ENCODE assay signal across 9 mouse cellular contexts in the genomic region with DNA sequence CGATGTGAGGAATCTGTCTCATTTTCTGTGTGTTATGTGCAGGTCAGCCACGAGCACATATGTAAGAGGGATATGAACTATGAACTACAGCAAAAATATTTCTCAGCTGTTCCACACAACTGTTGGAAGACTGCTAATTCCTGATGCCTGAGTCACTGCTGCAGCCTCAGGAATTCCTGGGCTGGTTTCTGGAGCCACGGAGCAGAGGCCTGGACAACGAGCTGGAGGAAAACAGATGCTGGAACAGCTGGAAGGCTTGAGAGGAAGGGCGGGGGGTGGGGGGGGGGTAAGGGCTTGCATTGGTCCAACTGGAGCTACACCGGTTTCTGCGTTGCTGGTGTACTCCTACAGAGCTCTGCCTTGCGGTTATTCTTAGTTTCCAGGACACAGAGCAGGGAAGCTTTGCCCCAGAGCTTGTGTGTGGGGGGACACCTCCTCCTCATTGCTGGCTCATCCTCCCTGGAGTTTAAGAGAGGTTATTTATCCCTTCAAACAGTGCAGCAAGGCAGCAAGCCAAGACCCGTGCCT. TPM values are rescaled to one million over a fixed set of nuclear protein-coding genes. Genes with fewer than 3 reads are reported as not detected.
DNase-seq lines count a peak whose midpoint lies in the region; ATAC-seq and TF ChIP-seq lines count a peak whose summit lies in the region.
"Had no signal": no experiment of that assay in that cellular context is flagged by ENCODE, and none has a peak within 500 bp of the region (broad histone marks: within the 10 kb centered on the region; RNA-seq: fewer than 3 reads in every experiment).

No protein-coding gene starts in this region.

- no peak for TF ChIP-seq CTCF in lung, adult 2 months (IDR thresholded peaks at IDR 0.05; ENCODE audit: insufficient read depth, low read length)

- H3K9me3 ChIP-seq in embryonic facial prominence, embryonic 14.5 days (ENCODE audit: control insufficient read depth, low read length), result no peaks in the 10 kb centered on the region
- H3K9me3 ChIP-seq in limb, embryonic 14.5 days (ENCODE audit: control insufficient read depth, low read length), result no peaks in the 10 kb centered on the region
- H3K9me3 ChIP-seq: hindbrain, embryonic 15.5 days had no signal

- peak; percentile 92 for ATAC-seq in embryonic facial prominence, embryonic 14.5 days (ENCODE audit: low read depth)
- peak; percentile 96 for ATAC-seq in limb, embryonic 14.5 days (ENCODE audit: low FRiP score, low read depth)

- peak overlapping the region; percentile 71 for H3K27ac ChIP-seq in embryonic facial prominence, embryonic 14.5 days (replicated peaks; ENCODE audit: low read depth, low read length)
- H3K27ac ChIP-seq in limb, embryonic 14.5 days (replicated peaks; ENCODE audit: low read depth, low read length), result peak overlapping the region; percentile 74
- H3K27ac ChIP-seq: hindbrain, embryonic 15.5 days had no signal

- WGBS in lung, adult 2 months, result 29% methylated on average over 9 of the region's 9 CpGs
- 10% methylated on average over 8 of the region's 9 CpGs for WGBS in embryonic facial prominence, embryonic 14.5 days
- WGBS in limb, embryonic 14.5 days, result 8% methylated on average over 9 of the region's 9 CpGs

- no peak for TF ChIP-seq POLR2A in lung, adult 2 months (IDR thresholded peaks at IDR 0.05; ENCODE audit: borderline replicate concordance, extremely low read depth, low read depth, low read length)
- TF ChIP-seq POLR2A in limb, embryonic 14.5 days (IDR thresholded peaks at IDR 0.05; ENCODE audit: borderline replicate concordance, extremely low read depth, insufficient read depth, insufficient read length), result 0 out of 2 replicates have a peak, but pooled peaks have one; percentile 12

- H3K4me2 ChIP-seq in embryonic facial prominence, embryonic 14.5 days (ENCODE audit: low read depth, low read length), result peak overlapping the region; percentile 18; the same call in 1 of the 2 replicates
- H3K4me2 ChIP-seq in limb, embryonic 14.5 days (replicated peaks; ENCODE audit: low read depth, low read length, severe bottlenecking), result peak overlapping the region; percentile 16; the same call in 1 of the 2 replicates
- H3K4me2 ChIP-seq: hindbrain, embryonic 15.5 days had no signal

- H3K27me3 ChIP-seq in embryonic facial prominence, embryonic 14.5 days (replicated peaks; ENCODE audit: control insufficient read depth, insufficient read depth, low read length), result no peaks in the 10 kb centered on the region
- H3K27me3 ChIP-seq in limb, embryonic 14.5 days (ENCODE audit: control insufficient read depth, insufficient read depth, low read length), result no peaks in the 10 kb centered on the region
- H3K27me3 ChIP-seq: hindbrain, embryonic 15.5 days had no signal

- H3K4me3 ChIP-seq in lung, adult 2 months (replicated peaks; ENCODE audit: extremely low read depth, low read depth, low read length), result no peak overlapping the region
- H3K4me3 ChIP-seq in embryonic facial prominence, embryonic 14.5 days (ENCODE audit: low read depth, low read length), result no peak overlapping the region
- H3K4me3 ChIP-seq in limb, embryonic 14.5 days (replicated peaks; ENCODE audit: low read length), result no peak overlapping the region
- H3K4me3 ChIP-seq: hindbrain, embryonic 15.5 days had no signal

- DNase-seq in lung, adult 18-20 months, result peak; percentile 53 to 56
- no peak for DNase-seq in lung, adult 2 months
- DNase-seq in embryonic facial prominence, embryonic 14.5 days (ENCODE audit: low spot score), result peak; percentile 93
- peak; percentile 52 for DNase-seq in heart, postnatal 25 days (ENCODE audit: low spot score)
- DNase-seq in limb, embryonic 14.5 days (ENCODE audit: low spot score), result peak; percentile 88
- DNase-seq in testis, postnatal 14 days (ENCODE audit: low spot score), result peak; percentile 43
- no peak for DNase-seq in cerebellum, postnatal 10 days
- DNase-seq in spleen, adult 18-20 months, result no peak

- no peaks in the 10 kb centered on the region for H3K36me3 ChIP-seq in embryonic facial prominence, embryonic 14.5 days (ENCODE audit: control insufficient read depth, insufficient read depth, low read length)
- no peaks in the 10 kb centered on the region for H3K36me3 ChIP-seq in limb, embryonic 14.5 days (ENCODE audit: control insufficient read depth, insufficient read depth, low read length)
- H3K36me3 ChIP-seq: hindbrain, embryonic 15.5 days had no signal

- intact Hi-C loops in heart, postnatal 25 days (cut with DNase I), result loop anchor here (2.0 kb wide), 1 partner anchor 22 kb away; the partner anchor contains the start of gene Tmsb10

- peaks cover 2% of the 10 kb centered on the region; the same call in 1 of the 2 replicates for H3K4me1 ChIP-seq in lung, adult 2 months (ENCODE audit: control insufficient read depth, insufficient read depth, low read length)
- peaks cover 23% of the 10 kb centered on the region for H3K4me1 ChIP-seq in embryonic facial prominence, embryonic 14.5 days (ENCODE audit: control insufficient read depth, insufficient read depth, low read length)
- H3K4me1 ChIP-seq in limb, embryonic 14.5 days (ENCODE audit: control insufficient read depth, insufficient read depth, low read length), result peaks cover 27% of the 10 kb centered on the region
- H3K4me1 ChIP-seq: hindbrain, embryonic 15.5 days had no signal

- 0 out of 2 replicates have a peak overlapping the region, but pooled peaks have one; percentile 27 for H3K9ac ChIP-seq in embryonic facial prominence, embryonic 14.5 days (ENCODE audit: low read depth, low read length)
- H3K9ac ChIP-seq in limb, embryonic 14.5 days (ENCODE audit: low read depth, low read length, severe bottlenecking), result no peak overlapping the region
- H3K9ac ChIP-seq: hindbrain, embryonic 15.5 days had no signal

RNA-seq across cellular contexts. Expression of gene Tmsb10, which starts 22.6 kb away (rescaled TPM):
- 76.1 and 85.7 TPM in 2 replicates for polyA plus RNA-seq in lung, adult 2 months (2012; rRNA removed)
- polyA plus RNA-seq in embryonic facial prominence, embryonic 14.5 days (2014; fragmentation: Nextera tagmentation; extraction: Ambion mirVana), result 2,276 and 2,340 TPM in 2 replicates
- 100 to 1,000 TPM; 126 to 128 TPM for total RNA-seq in heart, postnatal 25 days (2021)
- 698 and 1,253 TPM in 2 replicates for polyA plus RNA-seq in limb, embryonic 14.5 days (2012; rRNA removed)
- polyA plus RNA-seq in limb, embryonic 14.5 days (2014; fragmentation: Nextera tagmentation; extraction: Ambion mirVana), result 2,385 and 2,395 TPM in 2 replicates

Comparison
In these comparisons a context has a peak if more than half of its experiments do, and no peak if none do; other contexts are left out.
1. DNase-seq: peak in lung, adult 18-20 months (2 of 2), embryonic facial prominence, embryonic 14.5 days (single experiment), heart, postnatal 25 days (single experiment), limb, embryonic 14.5 days (single experiment) and testis, postnatal 14 days (single experiment); none in lung, adult 2 months (single experiment), cerebellum, postnatal 10 days (0 of 2) and spleen, adult 18-20 months (0 of 2).